Mouse (Mus musculus): ENCODE data around the gene Dusp28.

The Dusp28 gene

DNA sequence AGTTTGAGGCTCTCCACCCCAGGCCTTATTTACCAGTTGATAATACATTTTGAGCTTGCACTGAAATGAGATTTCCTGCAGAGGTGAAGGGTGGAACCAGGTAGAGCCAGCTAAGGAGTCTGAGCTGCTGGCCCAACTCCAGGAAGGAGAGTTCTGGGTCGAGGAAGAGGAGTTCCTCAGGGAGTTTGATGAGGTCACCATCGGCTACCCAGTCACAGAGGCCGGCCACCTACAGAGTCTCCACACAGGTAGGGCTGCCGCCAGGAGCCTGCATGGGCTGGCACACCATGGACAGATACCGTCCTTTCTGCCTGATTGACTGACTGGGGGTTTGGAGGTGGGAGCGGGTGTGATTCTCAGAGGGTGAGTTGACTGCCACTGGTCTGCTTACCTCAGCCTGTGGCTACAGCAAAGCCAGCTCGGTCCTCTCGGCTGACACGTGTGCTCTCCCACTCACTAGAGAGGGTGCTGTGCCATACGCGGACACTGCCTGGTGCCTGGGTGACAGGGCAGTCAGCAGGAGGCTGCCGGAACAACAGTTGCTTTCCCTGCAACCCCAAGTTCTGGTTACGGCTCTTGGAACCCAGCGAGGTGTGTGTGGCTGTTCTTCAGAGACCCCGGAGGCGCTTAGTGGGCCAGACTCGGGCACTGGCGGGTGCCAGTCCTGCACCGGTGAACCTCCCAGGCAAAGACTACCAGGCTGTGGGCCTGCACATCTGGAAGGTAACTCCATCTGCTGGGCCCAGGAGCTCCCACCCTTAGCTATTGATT is 36.6 kb downstream of the Dusp28 start:
- peak in 1 of 2 experiments; percentile 1 for DNase-seq

DNA sequence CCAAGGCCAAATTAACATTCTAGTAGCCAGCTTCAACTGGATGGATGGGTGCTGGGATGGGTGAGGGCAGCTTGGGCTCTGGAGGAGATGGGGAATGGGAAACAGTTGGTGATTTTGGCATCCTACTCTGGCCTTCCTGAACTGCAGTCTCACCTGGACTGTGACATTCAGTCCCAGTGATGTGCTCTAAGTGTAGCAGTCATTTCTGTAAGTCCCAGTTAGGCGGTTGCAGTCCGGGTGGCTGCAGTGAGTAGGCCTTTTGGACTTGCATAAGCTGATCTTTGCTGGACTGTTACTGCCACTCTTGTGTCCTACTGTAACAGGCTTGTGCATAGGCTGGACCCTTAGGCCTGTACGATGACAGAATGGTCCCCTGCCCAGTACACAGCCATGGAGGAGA is 41.2 kb downstream of the Dusp28 start:
- peak in 1 of 2 experiments; percentile 1 for DNase-seq

DNA sequence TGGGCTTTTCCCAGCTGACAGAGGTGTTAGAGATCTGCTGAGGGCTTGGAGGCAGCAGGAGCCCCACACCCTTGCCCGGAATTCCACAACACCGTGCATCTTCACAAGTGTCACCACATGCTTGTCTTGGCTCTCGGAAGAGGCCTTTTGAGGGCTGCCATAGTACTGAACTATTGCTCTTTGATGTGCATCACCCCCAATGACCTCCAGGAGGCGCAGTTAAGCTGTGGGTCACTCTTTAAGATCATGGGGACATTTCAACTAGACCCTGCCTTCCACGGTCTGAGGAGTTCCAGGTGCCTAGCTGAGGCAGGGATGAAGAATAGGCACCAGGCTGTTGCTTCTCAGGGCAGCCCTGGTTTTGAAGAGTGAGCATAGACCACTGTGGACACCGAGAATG is 42.6 kb downstream of the Dusp28 start:
- peak in 1 of 2 experiments; percentile 5 for DNase-seq

DNA sequence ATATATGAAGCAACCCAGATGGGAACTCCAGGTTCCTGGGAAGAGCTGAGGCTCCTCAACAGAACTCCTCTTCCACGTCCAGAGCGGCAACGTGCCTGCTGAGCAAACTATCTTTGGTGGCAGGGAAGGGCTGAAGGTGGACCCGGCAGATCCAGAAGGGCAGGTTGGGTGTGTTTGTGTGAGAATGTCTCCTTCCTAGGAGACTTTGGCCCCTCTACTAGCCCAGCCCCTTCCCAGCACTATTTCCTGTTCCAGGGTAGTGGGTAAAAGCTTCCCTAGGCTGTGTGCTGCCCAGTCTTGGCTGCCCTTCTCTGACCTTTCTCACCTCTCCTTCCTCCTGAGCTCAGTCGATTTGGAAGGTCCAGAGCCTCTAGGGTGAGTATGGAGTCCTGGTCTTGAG is 43.8 kb downstream of the Dusp28 start, which contains the start of gene Gpr35:
Gene Gpr35, plus strand, starts transcription at position 259 of the 400 bp plus-strand sequence.
- DNase-seq: peak in 1 of 2 experiments; percentile 1

DNA sequence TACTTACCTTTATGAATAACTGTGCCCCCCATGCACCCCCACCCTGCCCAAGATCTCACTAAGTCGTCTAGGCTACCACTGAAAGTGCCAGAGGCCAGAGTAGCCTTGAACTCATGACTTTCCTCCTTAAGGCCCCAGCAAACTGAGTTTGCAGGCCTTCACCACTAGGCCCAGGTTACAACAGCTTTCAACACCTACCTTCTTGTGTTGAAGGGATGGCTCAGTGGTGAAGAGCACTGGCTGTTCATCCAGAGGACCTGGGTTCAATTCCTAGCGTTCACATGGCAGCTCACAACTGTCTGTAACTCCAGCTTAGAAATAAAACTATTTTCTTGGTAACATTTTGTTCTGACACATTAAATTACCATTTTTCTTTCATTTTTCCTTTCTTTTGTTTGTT is 46.9 kb downstream of the Dusp28 start:
- no peak for DNase-seq

DNA sequence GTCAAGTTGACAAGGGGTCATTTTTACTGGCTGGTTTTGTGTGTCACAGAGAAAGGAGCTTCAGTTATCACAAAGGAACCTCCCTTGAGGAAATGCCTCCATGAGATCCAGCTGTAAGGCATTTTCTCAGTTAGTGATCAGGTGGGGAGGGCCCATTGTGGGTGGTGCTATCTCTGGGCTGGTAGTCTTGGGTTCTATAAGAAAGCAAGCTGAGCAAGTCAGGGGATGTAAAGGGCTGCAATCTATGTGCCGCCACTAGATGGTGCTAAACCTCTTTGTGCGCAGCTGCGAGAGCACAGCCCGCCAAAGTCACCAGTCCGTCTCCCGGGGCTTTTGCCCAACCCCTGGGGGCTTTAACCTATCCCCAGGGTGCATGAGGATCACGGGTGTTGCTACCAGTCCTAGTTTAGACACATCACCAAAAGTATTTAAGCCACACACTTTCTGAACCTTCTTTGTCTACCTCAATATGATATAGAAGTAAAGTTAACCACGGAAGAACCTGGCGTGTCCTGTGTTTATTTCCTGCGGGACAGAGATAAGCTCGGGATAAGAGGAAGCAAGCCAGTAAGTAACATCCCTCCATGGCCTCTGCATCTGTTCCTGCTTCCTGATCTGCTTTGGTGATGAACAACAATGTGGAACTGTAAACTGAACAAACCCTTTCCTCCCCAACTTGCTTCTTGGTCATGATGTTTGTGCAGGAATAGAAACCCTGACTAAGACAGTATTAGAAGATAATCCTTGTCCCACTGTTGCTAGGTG is 50.0 kb downstream of the Dusp28 start:
- peak; percentile 69 for DNase-seq
